Mouse (Mus musculus) CD8-positive naive resting alpha-beta T cell, adult 57 days (primary cell): ENCODE measurements around the gene Sh3glb2. TPM values are rescaled to one million over a fixed set of nuclear protein-coding genes. Genes with fewer than 3 reads are reported as not detected.

Source experiments
- total RNA-seq: library from RNA; stranded (reverse); gene quantifications from one replicate; pipeline ENCODE4 v1.2.4, GENCODE M21; 2023

Gene Sh3glb2
- 86.7 TPM for total RNA-seq

DNA sequence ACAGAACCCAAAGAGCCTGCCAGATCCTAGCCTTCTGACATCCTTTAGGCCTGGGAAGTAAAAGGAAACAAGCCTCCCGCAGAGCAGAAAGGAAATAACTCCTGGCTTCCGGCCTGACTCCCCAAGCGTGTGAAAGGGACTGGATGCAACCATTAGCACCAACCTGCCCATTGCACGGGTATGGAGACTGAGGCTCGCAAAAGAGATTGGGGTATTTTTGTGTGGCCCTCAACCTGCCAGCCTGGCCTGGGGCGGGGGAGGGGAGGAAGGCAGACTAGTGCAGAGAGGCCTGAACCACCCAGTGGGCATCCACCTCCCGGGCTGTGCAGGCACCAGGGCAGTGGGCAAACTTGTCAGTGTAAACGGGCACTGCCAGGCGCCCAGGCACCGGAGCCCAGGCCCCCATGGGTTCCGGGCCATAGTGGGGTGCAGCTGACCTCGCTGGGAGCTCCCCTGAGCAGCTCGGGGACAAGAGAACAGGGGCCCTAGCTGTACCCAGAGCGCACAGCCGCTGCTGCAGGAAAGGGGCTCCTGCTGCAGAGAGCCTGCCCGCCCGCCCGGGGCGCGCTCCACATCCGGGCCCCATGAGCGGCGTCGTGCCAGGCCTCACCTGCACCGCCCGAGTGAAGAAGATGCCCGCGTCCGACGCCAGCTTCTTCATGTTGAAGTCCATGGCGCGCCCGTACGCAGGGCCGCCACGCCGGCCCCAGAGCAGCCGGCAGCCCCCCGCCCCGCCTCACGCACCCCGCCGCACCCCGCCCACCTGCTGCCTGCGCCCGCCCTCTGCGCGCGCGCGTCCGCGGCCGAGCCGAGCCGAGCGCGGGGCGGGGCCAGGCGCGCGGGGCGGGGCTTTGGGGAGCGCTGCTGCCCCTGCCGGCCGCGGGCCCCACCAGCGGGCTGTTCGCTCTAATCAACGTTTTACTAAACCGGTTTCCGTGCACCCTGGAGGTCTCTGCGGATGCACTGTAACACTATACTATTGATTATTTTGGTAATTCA lies at the start of gene Sh3glb2:
Sh3glb2 (minus strand) TSS at position 805 of the 999 bp plus-strand sequence.

DNA sequence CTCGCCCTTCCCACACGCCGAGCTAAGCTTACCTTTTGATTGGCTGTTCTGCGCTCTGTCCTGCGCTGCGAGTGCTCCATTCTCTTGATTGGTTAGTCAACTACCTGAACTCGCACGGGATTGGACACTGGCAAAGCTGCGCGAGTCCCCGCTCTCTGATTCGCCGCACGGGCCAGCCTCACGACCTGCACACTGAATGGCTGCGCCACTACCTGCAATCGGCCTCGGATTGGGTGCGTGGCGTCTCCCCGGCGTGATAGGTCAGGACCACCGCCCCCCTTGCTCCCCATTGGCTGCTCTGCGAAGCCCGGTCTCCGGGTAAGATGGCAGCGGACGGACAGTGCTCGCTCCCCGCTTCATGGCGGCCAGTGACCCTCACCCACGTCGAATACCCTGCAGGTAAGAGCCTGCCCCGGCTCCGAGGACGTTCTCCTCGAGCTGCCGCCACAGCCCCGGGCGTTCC lies 33.0 kb upstream of the Sh3glb2 start, which contains the start of gene Dolpp1:
Dolpp1 (plus strand) TSS at position 141 of the 463 bp plus-strand sequence.

GRCm38 (mm10) chr2:30363773-30364650 lies 4.9 kb upstream of the Sh3glb2 start, which contains the start of gene Miga2:
Gene Miga2, plus strand, starts transcription at chr2:30364233.

Other genes starting within 250 kb of the Sh3glb2 start
- 71.3 TPM for gene Zer1, start 234.8 kb downstream of the Sh3glb2 start, total RNA-seq
- gene Tbc1d13, start 225.6 kb downstream of the Sh3glb2 start, total RNA-seq: 31.9 TPM
- gene Endog, start 187.8 kb downstream of the Sh3glb2 start, total RNA-seq: 16.4 TPM
- gene Spout1, start 180.9 kb downstream of the Sh3glb2 start, total RNA-seq: 26.0 TPM
- 11.6 TPM for gene Kyat1, start 153.5 kb downstream of the Sh3glb2 start, total RNA-seq
- 72.8 TPM for gene Lrrc8a, start 121.6 kb downstream of the Sh3glb2 start, total RNA-seq
- gene Gm28035, start 118.8 kb downstream of the Sh3glb2 start, total RNA-seq: 9.3 TPM
- 22.4 TPM for gene Phyhd1, start 93.1 kb downstream of the Sh3glb2 start, total RNA-seq
- not detected for gene Gm28038, start 78.3 kb downstream of the Sh3glb2 start, total RNA-seq
- gene Dolk, start 73.0 kb downstream of the Sh3glb2 start, total RNA-seq: 8.6 TPM
- gene Nup188, start 72.9 kb downstream of the Sh3glb2 start, total RNA-seq: 51.3 TPM
- 17.2 TPM for gene Miga2, start 4.9 kb upstream of the Sh3glb2 start, total RNA-seq
- gene Dolpp1, start 32.9 kb upstream of the Sh3glb2 start, total RNA-seq: 18.5 TPM
- gene Crat, start 56.5 kb upstream of the Sh3glb2 start, total RNA-seq: 16.5 TPM
- 89.8 TPM for gene Ptpa, start 56.7 kb upstream of the Sh3glb2 start, total RNA-seq
- 0.24 TPM for gene Ier5l, start 114.9 kb upstream of the Sh3glb2 start, total RNA-seq
- 3.5 TPM for gene Cstad, start 235.7 kb upstream of the Sh3glb2 start, total RNA-seq